Mouse (Mus musculus): ENCODE measurements around the gene 1700016D06Rik.
A peak's percentile ranks its signal among the peaks of the same experiment; 100 is the strongest.

1700016D06Rik gene

GRCm38 (mm10) chr8:11701428-11701827 is 565 bp upstream of the 1700016D06Rik start:
- DNase-seq (ENCODE audit: low read depth, low spot score): no peak

- peak; percentile 88 for DNase-seq (ENCODE audit: low read depth, low spot score)
These were observed 517 bp downstream of the 1700016D06Rik start for GRCm38 (mm10) chr8:11700060-11701032.

- peak; percentile 58 for DNase-seq (ENCODE audit: low read depth, low spot score)
These were observed 1.3 kb downstream of the 1700016D06Rik start for GRCm38 (mm10) chr8:11699442-11700001.

- no peak for DNase-seq (ENCODE audit: low read depth, low spot score)
These were observed 3.4 kb downstream of the 1700016D06Rik start for GRCm38 (mm10) chr8:11697467-11697866.

- no peak for DNase-seq (ENCODE audit: low read depth, low spot score)
These were observed 4.7 kb downstream of the 1700016D06Rik start for GRCm38 (mm10) chr8:11696176-11696575.

GRCm38 (mm10) chr8:11693972-11694371 is 6.9 kb downstream of the 1700016D06Rik start:
- DNase-seq (ENCODE audit: low read depth, low spot score): no peak

GRCm38 (mm10) chr8:11692455-11692854 is 8.4 kb downstream of the 1700016D06Rik start:
- no peak for DNase-seq (ENCODE audit: low read depth, low spot score)

- DNase-seq (ENCODE audit: low read depth, low spot score): no peak
These were observed 9.1 kb downstream of the 1700016D06Rik start for GRCm38 (mm10) chr8:11691761-11692160.

- no peak for DNase-seq (ENCODE audit: low read depth, low spot score)
These were observed 9.6 kb downstream of the 1700016D06Rik start for GRCm38 (mm10) chr8:11691284-11691683.

GRCm38 (mm10) chr8:11689945-11690344 is 10.9 kb downstream of the 1700016D06Rik start:
- DNase-seq (ENCODE audit: low read depth, low spot score): no peak

- no peak for DNase-seq (ENCODE audit: low read depth, low spot score)
These were observed 13.6 kb downstream of the 1700016D06Rik start for GRCm38 (mm10) chr8:11687251-11687650.

GRCm38 (mm10) chr8:11684558-11684957 is 16.3 kb downstream of the 1700016D06Rik start:
- DNase-seq (ENCODE audit: low read depth, low spot score): no peak

- no peak for DNase-seq (ENCODE audit: low read depth, low spot score)
These were observed 32.6 kb downstream of the 1700016D06Rik start for GRCm38 (mm10) chr8:11668308-11668707.

- peak; percentile 79 for DNase-seq (ENCODE audit: low read depth, low spot score)
These were observed 34.7 kb downstream of the 1700016D06Rik start for GRCm38 (mm10) chr8:11666023-11666716.

- DNase-seq (ENCODE audit: low read depth, low spot score): no peak
These were observed 38.9 kb downstream of the 1700016D06Rik start for GRCm38 (mm10) chr8:11661969-11662368.

GRCm38 (mm10) chr8:11650021-11650420 is 50.8 kb downstream of the 1700016D06Rik start:
- DNase-seq (ENCODE audit: low read depth, low spot score): peak; percentile 61

- DNase-seq (ENCODE audit: low read depth, low spot score): no peak
These were observed 57.7 kb downstream of the 1700016D06Rik start for GRCm38 (mm10) chr8:11643123-11643522.

- peak; percentile 74 for DNase-seq (ENCODE audit: low read depth, low spot score)
These were observed 60.3 kb downstream of the 1700016D06Rik start for GRCm38 (mm10) chr8:11640606-11641005.

GRCm38 (mm10) chr8:11637531-11637930 is 63.3 kb downstream of the 1700016D06Rik start:
- DNase-seq (ENCODE audit: low read depth, low spot score): no peak

GRCm38 (mm10) chr8:11636324-11637057 is 64.4 kb downstream of the 1700016D06Rik start:
- DNase-seq (ENCODE audit: low read depth, low spot score): peak; percentile 100

- peak; percentile 99 for DNase-seq (ENCODE audit: low read depth, low spot score)
These were observed 65.2 kb downstream of the 1700016D06Rik start, which contains the start of gene Ankrd10 for GRCm38 (mm10) chr8:11635611-11636081. TSS of gene Ankrd10 (minus strand) at chr8:11635757.

Data from ZHBTc4 (cell line).